Mouse (Mus musculus) myocyte (in vitro differentiated cells): ENCODE measurements around the gene Zfand6.

Source experiments
- CEBPB ChIP-seq: IDR thresholded peaks from 2 replicates; pipeline ENCODE4 v1.6.1; 2011; ENCODE audit warnings: mild to moderate bottlenecking, moderate library complexity; ENCODE audit not compliant: poor library complexity, insufficient read depth, severe bottlenecking
- POLR2A ChIP-seq: IDR thresholded peaks from one replicate; pipeline ENCODE4 v1.6.1; 2011; ENCODE audit warnings: low read depth, mild to moderate bottlenecking, control low read depth, moderate library complexity; ENCODE audit not compliant: insufficient read length
- TCF3 ChIP-seq: IDR thresholded peaks from one replicate; pipeline ENCODE4 v1.6.1; 2011; ENCODE audit warnings: low read depth, control low read depth; ENCODE audit not compliant: insufficient read length
- USF1 ChIP-seq: IDR thresholded peaks from one replicate; pipeline ENCODE4 v1.6.1; 2011; ENCODE audit warnings: low read depth, mild to moderate bottlenecking, control low read depth, moderate library complexity

DNA sequence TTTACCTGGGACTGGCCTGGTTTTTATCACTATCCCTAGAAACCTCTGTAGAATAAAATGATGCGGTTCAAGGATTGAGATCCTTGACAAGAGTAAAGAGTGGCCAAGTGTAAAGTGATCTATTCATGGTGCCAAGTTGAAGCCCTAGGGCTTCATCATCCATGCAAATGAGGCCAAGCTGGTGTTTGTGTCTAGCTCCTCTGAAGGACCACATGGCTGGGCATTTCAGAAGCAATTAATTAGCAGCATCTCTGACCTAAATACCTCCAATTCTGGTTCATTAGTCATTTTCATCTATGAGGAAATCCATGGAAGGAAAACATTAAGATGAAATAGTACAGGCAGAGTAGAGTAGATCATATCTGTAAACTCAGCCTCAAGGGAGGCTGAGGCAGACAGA is 42.3 kb upstream of the Zfand6 start:
- TF ChIP-seq POLR2A (no peak), USF1 (no peak), CEBPB (no peak), TCF3 (no peak)
